Mouse (Mus musculus) MEL-GATA-1-ER (cell line): ENCODE results near the gene Pax3.

Source experiments
- DNase-seq: peaks from one replicate; pipeline ENCODE4 v3.0.0-alpha.2; 2012; ENCODE audit warnings: low read depth; ENCODE audit errors: extremely low read depth

Gene Pax3

GRCm38 (mm10) chr1:78196751-78197311, at the start of gene Pax3:
Gene Pax3, minus strand, starts transcription at chr1:78197134.
- no peak for DNase-seq

GRCm38 (mm10) chr1:78234306-78234705, 37.4 kb upstream of the Pax3 start:
- DNase-seq: no peak

GRCm38 (mm10) chr1:78231901-78232546, 35.1 kb upstream of the Pax3 start:
- DNase-seq: no peak

- DNase-seq: no peak
Measured at GRCm38 (mm10) chr1:78229801-78230200, 32.9 kb upstream of the Pax3 start.

- no peak for DNase-seq
Measured at GRCm38 (mm10) chr1:78228771-78229170, 31.8 kb upstream of the Pax3 start.

GRCm38 (mm10) chr1:78218057-78218780, 21.3 kb upstream of the Pax3 start:
- no peak for DNase-seq

GRCm38 (mm10) chr1:78217151-78218034, 20.5 kb upstream of the Pax3 start:
- DNase-seq: no peak

- DNase-seq: no peak
Measured at GRCm38 (mm10) chr1:78216509-78217141, 19.7 kb upstream of the Pax3 start.

GRCm38 (mm10) chr1:78215749-78216508, 19.0 kb upstream of the Pax3 start:
- DNase-seq: no peak

- DNase-seq: no peak
Measured at GRCm38 (mm10) chr1:78211041-78211440, 14.1 kb upstream of the Pax3 start.

GRCm38 (mm10) chr1:78210568-78210967, 13.6 kb upstream of the Pax3 start:
- no peak for DNase-seq

GRCm38 (mm10) chr1:78208281-78208814, 11.4 kb upstream of the Pax3 start:
- no peak for DNase-seq

GRCm38 (mm10) chr1:78204341-78204740, 7.4 kb upstream of the Pax3 start:
- DNase-seq: no peak

- DNase-seq: no peak
Measured at GRCm38 (mm10) chr1:78203622-78204211, 6.8 kb upstream of the Pax3 start.

GRCm38 (mm10) chr1:78203086-78203614, 6.2 kb upstream of the Pax3 start:
- DNase-seq: no peak

- no peak for DNase-seq
Measured at GRCm38 (mm10) chr1:78202466-78203085, 5.6 kb upstream of the Pax3 start.

GRCm38 (mm10) chr1:78201251-78202010, 4.5 kb upstream of the Pax3 start:
- no peak for DNase-seq

- DNase-seq: no peak
Measured at GRCm38 (mm10) chr1:78200191-78200590, 3.3 kb upstream of the Pax3 start.
